Mouse (Mus musculus) layer of hippocampus, adult 11-12 months (tissue): ENCODE results near the gene Eef2kmt.
A peak's percentile ranks its signal among the peaks of the same experiment; 100 is the strongest.
"Not testable (repeated sequence)": the region's sequence is repeated elsewhere in the genome, so short reads cannot be mapped to it uniquely, and the experiment has no call there.

ENCODE experiments used
- DNase-seq: peaks from one replicate; pipeline ENCODE4 v3.0.0; 2022; ENCODE audit warnings: low spot score

Eef2kmt gene

DNA sequence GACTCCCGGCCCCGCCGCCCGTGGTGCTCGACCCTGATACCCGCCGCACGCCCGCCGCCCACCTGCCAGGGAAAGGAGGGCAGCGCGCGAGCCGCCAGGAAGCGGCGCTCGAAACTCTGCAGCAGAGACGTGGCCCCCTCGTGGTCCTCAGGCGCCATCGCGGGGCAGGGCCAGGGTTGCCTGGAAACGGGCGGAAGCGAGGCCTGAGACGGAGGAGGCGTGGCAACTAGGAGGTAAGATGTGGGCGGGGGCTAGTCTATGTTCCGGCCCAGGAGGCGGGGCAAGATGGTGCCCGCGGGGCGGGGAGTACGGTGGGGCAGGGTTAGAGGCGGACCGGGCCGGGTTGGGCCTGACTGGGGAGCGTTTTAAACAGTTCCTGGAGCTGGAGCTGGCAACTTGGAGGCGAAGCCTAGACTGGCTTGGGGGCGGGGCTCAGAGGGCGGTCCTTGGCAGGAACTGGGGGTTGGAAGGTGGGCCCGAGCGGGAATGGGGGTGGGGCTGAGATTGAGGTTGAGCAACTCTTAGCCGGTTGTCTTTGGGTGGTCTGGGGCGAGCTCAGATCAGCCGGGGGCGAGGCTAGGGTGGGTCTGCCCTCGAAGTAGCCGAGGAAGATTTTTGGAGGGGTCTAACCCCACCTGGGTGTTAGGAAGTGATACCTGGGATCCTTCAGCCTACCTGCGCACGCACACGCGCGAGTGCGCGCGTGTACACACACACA, at the start of gene Eef2kmt:
TSS of gene Eef2kmt (minus strand) at position 205 of the 718 bp plus-strand sequence.
- peak; percentile 98 for DNase-seq

DNA sequence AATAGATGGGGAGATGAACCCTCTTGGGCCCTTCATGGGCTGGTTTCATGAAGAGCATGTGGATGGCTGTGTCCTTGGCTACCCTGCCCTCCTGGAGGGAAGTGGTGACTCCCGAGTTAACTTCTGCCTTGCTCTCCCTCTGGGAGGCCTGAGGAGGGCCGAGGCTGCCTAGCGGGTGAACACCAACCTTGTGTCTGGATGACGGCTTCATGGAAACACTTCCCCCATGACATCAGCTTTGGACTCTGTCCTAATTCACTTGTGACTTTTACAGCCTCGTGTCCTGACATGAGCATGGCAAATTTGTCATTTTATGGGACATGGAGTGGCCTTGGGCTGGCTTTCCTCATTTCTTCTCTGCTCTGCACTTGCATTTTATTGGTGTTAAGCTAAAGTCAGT, 39.5 kb upstream of the Eef2kmt start:
- DNase-seq: no peak

DNA sequence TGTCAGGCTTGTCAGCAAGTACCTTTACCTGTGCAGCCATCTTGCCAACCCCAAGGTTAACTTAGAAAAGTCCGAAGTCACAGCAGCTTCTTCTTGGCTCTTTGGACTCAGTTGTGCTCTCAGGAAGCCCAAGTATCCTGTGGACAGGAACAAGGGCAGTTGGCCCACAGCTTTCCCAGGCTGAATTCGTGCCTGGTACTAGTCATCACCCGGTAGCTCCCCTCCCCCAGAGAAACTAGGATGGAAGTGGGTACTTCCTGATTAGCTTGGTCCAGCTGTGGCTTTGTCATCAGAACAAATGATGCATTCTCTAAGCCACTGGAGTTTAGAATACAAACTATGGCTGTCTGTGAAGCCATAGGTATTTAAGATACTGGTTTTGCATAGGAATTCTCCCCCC, 29.6 kb upstream of the Eef2kmt start:
- no peak for DNase-seq

DNA sequence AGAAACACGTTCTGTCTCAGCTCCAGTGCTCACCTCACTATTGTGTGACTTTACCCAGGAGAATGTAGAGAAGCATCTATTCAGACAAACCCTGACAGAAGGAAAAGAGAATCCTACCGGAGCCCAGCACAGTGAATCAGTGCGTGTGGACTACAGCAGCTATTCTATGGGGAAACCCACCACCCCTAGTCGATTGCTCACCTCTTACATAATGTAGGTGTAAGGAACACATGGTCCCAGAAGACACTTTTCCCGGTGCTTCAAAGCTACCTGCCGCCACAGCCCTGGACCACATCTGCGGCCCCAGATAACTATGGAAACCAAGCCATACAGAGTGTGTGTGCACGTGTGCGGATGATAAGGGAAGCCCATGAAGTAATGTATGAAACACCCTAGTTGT, 26.9 kb upstream of the Eef2kmt start:
- DNase-seq: no peak

DNA sequence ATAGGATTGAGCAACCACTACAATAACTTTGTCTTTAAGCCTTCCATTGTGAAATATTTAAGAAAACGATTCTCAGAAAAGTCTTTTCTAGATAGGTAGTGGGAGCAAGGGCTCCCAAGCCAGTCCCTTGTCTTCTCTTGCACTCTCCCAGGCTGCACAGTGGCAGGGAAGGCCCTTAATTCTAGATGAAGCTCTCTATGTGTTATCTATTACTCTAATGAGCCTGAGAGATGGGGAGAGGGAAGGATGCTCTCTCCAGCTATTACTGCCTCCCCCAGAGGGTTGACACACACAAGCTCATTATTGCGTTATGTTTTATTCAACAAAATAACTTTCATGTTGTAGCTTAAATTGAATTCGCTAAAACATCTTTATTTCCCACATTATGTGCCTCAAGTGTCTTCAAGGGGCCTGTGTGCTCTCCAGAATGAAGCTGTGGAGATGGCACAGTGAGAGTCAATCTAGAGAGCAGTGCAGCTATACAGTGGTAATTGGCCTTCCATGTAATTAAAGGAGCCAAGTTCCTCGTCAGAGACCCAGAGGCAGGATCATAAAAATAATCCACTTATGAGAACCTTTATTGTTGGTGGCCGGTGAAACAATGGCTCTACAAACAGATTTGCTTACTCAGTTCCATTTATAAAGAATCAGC, 23.9 kb upstream of the Eef2kmt start:
- no peak for DNase-seq

DNA sequence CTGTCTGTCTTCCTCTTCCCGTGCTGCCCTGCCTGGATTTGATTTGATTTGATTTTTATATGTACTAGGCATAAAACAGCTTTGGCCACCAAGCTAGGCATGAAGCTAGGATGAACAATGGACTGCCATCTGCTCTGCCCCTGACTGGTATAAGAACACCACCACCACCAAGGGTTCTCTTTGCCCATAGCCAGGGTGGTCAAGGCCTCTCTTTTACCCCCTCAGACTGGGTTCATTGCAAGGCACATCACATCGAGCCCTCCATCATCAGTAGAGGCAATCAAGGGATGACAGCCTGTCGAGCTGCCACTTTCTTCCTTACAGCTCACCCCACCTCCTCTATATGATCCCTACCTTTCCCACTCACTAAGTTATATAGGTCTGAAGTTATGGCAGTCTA, 16.6 kb upstream of the Eef2kmt start:
- DNase-seq: no peak

DNA sequence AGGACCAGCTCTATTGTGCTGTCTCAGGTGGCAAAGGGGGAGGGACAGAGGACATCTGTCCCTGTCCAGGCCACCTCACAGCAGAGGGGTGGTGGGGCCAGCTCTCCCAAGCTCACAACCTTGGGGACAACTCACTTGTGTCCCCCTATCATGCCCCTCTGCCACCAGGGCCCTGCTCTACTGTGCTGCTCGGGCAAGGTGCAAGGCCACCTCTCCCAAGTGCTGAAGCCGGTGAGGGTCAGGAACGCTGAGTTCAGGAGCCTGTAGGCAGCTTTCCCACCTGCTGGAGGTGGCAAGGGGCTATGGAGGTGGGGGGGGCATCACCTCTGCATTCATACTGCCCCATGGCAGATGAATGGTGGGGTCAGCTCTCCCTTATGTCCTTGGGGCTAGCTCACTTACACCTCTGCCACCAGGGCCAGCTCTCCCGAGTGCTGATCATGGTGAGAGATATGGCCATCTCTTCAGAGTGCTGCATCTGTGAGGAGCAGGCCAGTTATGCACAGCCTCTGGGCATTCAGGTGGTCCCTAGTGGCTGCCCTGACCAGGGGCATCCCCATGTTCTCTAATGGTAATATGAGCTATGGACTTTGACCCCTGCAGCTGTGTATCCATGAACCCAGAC, 15.7 kb upstream of the Eef2kmt start:
- no peak for DNase-seq

DNA sequence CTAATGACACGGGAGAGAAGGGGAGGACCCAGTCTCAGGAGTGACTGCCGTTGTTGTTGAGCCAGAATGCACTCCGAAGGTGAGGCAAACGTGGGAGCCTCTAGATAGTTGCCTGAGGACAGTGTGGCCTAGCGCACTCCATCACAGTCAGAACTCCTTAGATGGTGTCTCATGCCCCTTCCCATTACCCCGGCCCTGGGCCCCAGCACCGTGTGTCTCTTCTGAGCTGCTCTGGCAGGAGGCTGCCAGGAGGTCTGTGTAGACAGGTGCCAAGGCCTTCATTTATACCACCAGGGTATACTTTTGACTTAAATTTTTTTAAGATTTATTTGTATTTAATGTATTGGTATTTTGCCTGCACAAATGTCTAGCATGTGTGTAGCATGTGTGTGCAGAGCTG, 8.1 kb upstream of the Eef2kmt start:
- DNase-seq: no peak

DNA sequence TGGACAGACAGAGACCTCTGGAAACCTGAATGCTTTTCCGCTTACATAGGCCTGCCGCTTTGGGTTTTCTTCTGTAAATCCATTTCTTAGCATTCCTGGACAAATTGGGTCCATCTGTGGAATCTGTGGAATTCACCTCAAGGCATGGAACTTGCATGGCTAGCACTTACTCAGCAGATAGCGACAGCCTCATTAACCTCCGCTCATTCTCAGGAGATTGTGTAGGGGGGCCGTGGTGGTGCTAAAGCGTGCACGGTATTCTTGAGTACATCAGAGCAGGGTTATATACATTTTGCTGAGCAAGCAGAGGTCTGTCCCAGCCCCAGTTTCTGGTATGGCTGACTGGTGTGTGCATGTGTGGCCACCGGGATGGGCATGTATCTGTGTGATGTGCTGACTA, 7.4 kb upstream of the Eef2kmt start:
- no peak for DNase-seq

DNA sequence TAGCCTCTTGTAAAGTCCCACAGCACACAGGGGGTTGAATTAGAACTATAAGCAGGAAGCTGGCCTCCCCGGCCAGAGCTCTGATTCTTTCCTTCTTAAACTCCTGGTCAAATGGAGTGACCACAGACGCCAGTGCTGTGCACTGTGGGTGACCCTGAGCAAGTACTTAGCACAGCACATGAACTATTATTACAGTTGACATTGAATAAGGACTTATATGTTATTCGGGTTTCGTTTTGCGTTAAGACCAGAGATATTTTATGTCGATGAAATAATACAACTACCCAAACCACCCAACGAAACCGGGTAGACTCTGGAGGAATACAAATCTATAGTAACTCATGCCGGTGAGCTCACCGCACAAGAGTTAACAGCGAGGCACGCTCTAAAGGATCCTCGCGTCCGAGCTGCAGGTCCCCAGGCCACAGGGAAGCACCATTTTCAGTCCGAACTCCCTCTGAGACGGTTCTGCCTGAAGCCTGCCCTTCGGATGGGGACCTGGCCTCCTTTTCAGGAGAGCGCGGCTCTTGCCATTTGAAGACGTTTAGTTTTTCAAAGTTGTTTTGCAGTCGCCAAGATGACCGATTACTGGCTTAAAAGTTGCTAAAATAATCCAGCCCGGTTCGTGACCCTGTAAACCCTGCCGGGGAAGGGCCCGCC, 572 bp downstream of the Eef2kmt start:
- no peak for DNase-seq

DNA sequence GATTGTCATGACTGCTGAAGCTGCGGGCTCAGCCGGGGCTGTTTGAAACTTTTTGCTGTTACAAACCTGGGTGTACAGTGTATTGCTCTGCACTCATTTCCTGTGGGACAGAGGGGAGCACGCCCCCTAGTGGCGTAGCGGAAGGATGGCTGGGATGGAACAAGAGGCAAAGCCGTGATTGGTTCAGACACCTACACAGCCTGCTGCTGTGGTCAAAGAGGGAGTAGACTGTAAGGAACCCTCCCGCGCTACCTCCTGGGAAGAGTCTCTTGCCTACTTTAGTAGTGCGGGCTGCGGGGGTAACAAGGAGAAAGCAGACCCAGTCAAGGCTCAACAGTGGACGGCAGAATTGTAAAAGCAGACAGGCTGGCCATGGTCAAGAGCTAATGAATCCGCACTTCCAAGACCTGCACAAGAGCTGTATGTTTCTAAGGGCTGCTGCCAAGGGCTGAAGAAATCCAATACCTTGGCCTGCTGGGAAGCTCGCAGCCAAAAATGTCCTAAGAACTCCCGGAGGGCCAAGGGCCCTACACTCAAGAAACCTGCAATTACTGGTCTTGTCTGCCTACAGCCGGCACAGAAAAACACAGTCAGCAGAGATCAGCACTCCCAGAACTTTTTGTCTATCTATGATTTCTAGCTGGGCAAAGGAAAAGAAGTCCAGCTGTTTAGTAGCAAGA, 1.3 kb downstream of the Eef2kmt start:
- DNase-seq: peak; percentile 59

DNA sequence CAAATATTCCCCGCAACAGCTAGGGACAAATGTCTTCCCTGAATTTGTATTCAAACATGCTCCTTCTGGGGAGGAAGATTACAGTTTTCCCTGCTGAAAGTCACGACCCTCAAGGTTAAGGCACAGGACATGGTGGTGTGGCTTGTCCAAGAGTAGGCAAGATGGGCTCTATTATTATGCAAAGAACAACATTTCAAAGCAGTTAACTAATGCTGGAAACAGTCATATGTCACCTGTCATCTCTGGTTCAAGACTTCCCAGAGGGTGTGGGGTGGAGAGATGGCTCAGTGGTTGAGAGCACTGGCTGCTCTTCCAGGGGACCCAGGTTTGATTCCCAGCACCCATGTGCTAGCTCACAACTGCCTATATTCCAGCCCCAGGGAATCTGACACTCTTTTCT, 3.5 kb downstream of the Eef2kmt start:
- no peak for DNase-seq

DNA sequence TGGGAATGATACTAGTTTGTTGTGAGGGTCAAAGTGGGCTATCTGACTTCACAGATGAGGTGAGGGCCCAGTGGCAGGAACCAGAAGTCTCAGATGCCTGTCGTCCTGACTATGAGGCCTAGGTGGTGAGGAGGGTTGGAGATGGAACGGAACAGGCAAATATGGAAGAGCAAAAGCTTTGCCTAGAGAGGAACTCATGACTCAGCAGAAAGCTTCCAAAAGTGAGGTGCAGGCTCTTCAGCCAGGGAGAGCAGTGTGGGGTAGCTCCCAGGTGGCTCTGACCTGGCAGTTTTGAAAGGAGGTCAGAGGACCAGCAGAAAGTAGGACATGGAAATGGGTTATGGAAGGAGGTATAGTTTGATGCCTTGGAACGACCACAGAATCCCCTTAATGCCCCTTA, 4.9 kb downstream of the Eef2kmt start:
- no peak for DNase-seq

DNA sequence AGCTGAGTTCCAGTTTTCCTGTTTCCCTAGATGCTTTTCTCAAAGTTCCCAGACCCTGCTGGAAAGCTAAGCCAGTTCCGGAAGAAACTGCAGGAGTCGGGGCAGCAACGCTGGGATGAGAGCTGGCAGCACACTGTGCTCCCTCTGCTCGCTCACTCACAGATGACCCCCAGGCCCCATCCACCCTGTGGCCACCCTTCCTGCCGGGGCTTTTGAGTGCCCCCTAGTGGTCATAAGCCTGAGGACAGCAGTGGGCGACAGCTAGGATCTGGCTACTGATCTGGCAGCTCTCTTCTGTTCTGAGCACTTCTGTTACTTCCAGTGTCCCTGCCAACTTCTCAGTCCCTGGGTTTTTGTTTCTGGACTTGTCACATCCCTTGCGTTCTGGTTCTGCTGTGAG, 11.4 kb downstream of the Eef2kmt start:
- DNase-seq: peak; percentile 60

DNA sequence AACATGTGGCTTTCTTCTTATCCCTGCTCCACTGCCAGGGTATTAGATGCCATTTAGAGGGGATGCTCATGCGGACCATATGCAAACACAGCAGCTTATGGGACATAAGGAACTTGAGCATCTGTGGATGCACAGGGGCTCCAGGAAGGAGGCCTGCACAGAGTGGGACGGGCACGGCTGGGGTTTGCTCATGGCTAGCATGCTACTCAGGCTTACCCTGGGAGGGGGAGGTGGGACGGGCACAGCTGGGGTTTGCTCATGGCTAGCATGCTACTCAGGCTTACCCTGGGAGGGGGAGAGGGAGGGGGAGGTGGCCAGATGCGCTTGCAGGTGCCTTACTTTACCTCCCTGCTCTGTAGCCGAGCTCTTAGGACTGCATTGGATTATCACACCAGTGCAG, 12.9 kb downstream of the Eef2kmt start:
- DNase-seq: no peak

DNA sequence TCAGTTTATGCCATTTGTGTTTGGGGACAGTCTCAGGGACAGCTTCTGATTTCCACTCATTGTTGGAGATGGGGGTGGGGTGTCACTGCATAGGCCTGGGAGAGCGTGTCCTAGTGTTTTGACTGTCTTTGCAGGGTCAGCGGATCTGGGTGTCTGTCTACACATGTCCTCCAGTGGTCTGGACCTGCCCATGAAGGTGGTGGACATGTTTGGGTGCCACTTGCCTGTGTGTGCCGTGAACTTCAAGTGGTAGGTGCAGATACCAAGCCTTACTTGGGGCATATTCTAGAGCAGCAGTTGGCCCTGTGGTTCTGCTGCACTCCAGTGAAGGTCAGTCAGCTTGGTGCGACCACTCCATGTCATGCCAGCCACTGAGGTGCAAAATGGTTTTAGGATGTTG, 13.4 kb downstream of the Eef2kmt start:
- no peak for DNase-seq

DNA sequence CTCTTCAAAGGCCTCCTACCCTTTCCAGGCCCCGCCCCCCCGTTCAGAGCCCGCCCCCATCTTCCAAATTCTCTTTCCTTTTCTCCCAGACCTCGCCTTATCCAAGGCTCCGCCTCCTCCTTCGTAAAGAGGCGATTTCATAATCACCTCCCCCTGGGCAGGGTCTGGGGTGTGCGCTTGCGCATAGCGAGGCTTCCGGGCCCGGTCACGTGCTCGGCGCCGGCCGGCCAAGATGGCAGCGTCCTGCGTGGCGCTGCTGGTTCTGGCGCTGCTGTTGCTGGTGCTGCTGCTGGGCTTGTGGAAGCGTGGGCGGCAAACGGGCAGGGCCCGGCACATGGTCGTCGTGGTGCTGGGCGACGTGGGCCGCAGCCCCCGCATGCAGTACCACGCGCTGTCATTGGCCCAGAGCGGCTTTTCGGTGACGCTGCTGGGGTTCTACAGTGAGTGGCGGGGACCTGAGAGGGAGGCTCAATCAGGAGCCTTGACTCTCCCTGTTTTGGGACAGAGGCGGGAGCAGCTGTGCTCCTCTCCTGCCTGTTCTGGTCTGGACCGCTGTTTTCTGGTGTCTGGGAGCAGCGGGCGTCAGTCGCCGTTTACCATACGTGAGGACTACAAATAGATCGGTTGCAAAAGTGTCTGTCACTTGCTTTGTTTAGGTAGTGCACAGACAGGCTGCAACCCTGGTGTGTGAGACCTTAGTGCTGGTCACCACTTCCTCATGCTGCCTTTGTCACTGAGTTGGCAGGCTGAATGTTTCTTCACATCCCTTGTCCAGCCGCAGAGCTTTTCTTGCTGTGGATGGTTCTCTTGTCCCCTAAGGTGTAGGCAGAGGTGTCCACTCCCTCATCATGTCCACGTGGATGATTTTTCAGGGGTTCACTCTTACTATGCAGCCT, 22.1 kb downstream of the Eef2kmt start, which contains the start of gene Alg1:
TSS of gene Alg1 (plus strand) at position 204 of the 896 bp plus-strand sequence.
- DNase-seq: peak; percentile 93

DNA sequence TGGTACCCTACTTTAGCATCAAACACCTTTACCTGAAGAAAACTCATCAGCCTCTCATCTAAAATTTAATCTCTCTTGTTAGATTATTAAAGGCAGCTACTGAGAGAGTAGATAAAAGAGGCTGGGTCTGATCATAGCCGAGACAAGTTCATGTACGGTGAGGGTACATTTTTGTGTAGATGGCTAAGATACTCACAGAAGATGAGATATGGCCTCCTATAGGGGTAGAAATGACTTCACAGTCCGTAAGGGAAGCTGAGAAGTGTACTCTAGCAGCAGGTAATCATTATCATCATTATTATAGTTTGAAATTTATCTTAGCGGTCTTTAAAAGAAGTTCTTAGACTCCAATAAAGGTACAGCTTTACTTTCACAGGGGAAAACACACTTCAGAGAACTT, 22.8 kb downstream of the Eef2kmt start:
- no peak for DNase-seq

DNA sequence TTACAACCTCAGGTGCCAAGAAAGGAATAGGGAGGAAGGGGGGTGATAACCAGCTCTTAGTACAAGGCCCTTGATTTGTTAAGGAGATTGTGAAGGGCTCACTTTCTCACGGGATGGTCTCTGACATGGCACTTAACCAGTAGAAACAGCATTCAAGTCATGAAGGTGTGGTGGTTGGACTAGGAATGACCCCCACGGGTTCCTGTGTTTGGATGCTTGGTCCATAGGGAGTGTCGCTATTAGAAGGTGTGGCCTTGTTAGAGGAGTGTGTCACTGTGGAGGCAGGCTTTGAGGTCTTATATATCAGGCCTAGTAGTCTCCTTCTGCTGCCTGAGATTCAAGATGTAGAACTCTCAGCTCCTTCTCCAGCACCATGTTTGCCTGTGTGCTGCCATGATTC, 27.7 kb downstream of the Eef2kmt start:
- DNase-seq: not testable (repeated sequence)

DNA sequence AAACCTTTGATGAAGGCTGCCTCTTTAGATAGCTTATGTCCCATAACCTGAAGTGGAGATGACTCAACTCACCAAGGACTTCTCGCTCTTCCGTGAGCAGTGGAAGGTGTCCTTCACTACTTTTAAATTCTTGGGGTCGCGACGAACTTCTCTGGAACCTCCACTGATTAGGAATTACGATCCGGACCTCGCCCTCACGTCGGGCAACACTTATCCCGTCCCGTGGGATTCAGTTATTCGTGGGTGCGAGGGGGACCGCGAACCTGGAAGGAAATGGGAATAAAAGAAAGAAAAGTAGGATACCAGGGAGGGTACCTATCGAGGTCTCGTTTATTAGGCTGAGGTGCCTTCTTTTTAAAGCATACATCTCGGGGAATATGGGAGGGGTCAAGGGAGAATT, 28.3 kb downstream of the Eef2kmt start:
- not testable (repeated sequence) for DNase-seq

DNA sequence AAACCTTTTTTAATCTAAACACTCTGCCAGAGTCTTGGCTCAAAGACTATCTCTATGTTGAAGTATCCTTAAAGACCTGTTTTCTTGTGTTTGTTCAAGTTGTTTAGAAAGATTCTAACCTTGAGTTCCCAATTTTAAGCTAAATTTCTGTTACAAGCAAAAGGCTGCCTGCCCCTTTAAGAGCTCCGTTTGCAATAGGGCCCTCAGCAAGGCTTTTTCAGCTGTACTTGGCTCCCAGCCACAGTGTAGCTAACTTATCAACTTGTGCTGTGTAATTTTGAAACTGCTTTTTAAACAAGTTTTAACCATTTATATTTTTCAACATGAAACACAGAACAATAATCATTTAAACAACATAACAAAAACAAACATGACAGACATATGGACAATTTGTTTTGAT, 29.2 kb downstream of the Eef2kmt start:
- not testable (repeated sequence) for DNase-seq
